Mouse (Mus musculus) heart, embryonic 13.5 days (tissue): ENCODE measurements around the gene Ppargc1a. TPM values are rescaled to one million over a fixed set of nuclear protein-coding genes. Genes with fewer than 3 reads are reported as not detected.

Experiments used
- ATAC-seq: fragments of 200-750 bp; cut with Nextera tagmentation; 2 replicates; pipeline ENCODE4 v1.8.0; 2017; ENCODE audit warnings: moderate TSS enrichment; ENCODE audit not compliant: insufficient number of reproducible peaks, low FRiP score, low TSS enrichment; ENCODE audit errors: extremely low read depth
- H3K27ac ChIP-seq: fragments of 300-500 bp; sonication (generic); replicated peaks from 2 replicates; pipeline ENCODE4 v1.5.1; 2015; ENCODE audit warnings: moderate library complexity, mild to moderate bottlenecking, inconsistent platforms
- H3K27me3 ChIP-seq: fragments of 300-500 bp; sonication (generic); replicated peaks from 2 replicates; pipeline ENCODE4 v1.6.1; 2015; ENCODE audit warnings: mild to moderate bottlenecking, inconsistent platforms
- H3K36me3 ChIP-seq: fragments of 300-500 bp; sonication (generic); 2 replicates; pipeline ENCODE4 v1.6.1; 2015; ENCODE audit warnings: mild to moderate bottlenecking, inconsistent platforms
- H3K4me1 ChIP-seq: fragments of 300-500 bp; sonication (generic); 2 replicates; pipeline ENCODE4 v1.6.1; 2015; ENCODE audit warnings: inconsistent platforms
- H3K4me2 ChIP-seq: fragments of 300-500 bp; sonication (generic); 2 replicates; pipeline ENCODE4 v1.6.1; 2015; ENCODE audit warnings: inconsistent platforms, mild to moderate bottlenecking, moderate library complexity
- H3K4me3 ChIP-seq: fragments of 300-500 bp; sonication (generic); 2 replicates; pipeline ENCODE4 v1.5.1; 2015; ENCODE audit warnings: moderate library complexity, mild to moderate bottlenecking, inconsistent platforms
- H3K9ac ChIP-seq: fragments of 300-500 bp; sonication (generic); 2 replicates; pipeline ENCODE4 v1.6.1; 2015; ENCODE audit warnings: inconsistent platforms, mild to moderate bottlenecking, moderate library complexity
- H3K9me3 ChIP-seq: fragments of 300-500 bp; sonication (generic); 2 replicates; pipeline ENCODE4 v1.6.1; 2016; ENCODE audit warnings: inconsistent platforms
- WGBS: fragments of 180-500 bp; shearing (Covaris S2); methylation state at CpG from one replicate; pipeline ENCODE4 v1.1.7; 2015; ENCODE audit warnings: mixed read lengths; 5-methylcytosine and 5-hydroxymethylcytosine counted together
- polyA plus RNA-seq: library from polyadenylated mRNA; unstranded; fragments of >200 nt; fragmentation: Nextera tagmentation; extraction: Ambion mirVana; gene quantifications from 2 replicates; pipeline ENCODE4 v1.2.1, GENCODE M21; 2015

Ppargc1a gene
- polyA plus RNA-seq, 1 experiment from 2014 or later = 44.7 TPM

DNA sequence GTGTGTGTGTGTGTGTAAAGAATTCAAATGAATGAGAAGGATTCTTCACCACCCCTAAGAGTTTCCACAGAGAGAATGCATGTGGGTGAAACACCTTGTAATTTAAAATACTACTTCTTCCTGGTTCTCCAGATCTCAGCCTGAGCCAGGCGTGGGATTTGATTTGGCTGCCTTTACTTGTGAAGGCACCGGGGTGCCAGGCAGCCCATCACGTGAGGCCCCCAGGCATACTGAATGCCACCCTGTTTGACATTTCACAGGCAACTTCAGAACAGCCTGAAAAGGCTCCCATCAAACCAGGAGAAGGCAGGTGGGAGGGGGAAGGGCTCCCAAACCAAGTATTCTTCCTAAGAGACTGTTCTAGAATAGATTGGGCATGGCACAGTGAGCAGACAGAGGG is 16.1 kb upstream of the Ppargc1a start:
- no peak overlapping the region for H3K9ac ChIP-seq
- ATAC-seq = no peak

DNA sequence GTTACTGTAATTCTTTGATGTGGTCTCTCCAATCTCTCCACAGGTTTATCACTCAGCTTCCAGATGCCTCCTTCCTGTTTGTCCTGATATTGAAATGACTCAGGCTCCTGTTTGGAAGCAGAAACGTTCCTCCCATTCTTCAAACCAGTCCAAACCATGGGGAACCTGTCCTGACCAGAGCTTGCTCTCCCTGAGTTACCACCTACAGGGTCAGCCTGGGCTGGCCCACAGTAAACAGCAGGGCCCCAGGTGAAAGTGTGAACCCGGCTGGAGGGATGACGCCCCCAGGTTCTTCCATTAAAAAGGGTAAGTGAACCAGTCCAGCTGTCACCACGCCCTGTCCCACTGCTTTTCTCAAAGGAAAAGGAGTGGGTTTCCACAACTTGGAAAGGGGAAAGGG is 15.5 kb upstream of the Ppargc1a start:
- no peaks in the 10 kb centered on the region for H3K27me3 ChIP-seq
- 33% methylated on average over 4 of the region's 4 CpGs for WGBS
- no peak overlapping the region for H3K4me3 ChIP-seq
- H3K4me1 ChIP-seq = peaks cover 33% of the 10 kb centered on the region
- no peak overlapping the region for H3K27ac ChIP-seq
- no peak overlapping the region for H3K9ac ChIP-seq
- H3K36me3 ChIP-seq = no peaks in the 10 kb centered on the region
- H3K4me2 ChIP-seq = no peak overlapping the region
- H3K9me3 ChIP-seq = no peaks in the 10 kb centered on the region
- ATAC-seq = no peak

More for the DNA sequence above, 16.1 kb upstream of the Ppargc1a start:
- Histone ChIP-seq H3K36me3 (no peaks in the 10 kb centered on the region), H3K4me3 (no peak overlapping the region), H3K27ac (no peak overlapping the region), H3K27me3 (no peaks in the 10 kb centered on the region), H3K9me3 (no peaks in the 10 kb centered on the region), H3K4me2 (no peak overlapping the region), H3K4me1 (peaks cover 33% of the 10 kb centered on the region)
- WGBS = 48% methylated on average over 3 of the region's 3 CpGs

DNA sequence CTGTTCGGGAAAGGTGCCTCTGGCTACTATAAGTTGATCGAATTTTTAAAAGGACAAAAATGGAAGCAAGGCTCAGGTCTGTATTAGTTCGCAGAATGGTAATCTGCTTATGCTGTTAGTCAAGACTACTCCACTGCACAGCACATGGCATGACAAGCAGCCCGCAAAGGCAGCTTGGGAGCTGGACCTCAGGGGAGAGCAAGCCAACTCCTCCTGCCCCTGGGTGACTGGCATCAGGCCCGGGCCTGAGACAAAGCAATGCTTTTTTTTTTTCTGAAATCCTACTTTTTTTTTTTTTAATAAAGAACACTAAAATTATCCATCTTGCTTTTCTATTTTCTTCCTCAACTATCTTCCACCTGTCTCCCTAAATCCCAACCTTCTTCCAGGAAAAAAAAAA is 15.1 kb upstream of the Ppargc1a start:
- Histone ChIP-seq H3K36me3 (no peaks in the 10 kb centered on the region), H3K4me3 (no peak overlapping the region), H3K27me3 (no peaks in the 10 kb centered on the region), H3K9ac (no peak overlapping the region), H3K4me1 (peaks cover 33% of the 10 kb centered on the region), H3K27ac (no peak overlapping the region), H3K4me2 (no peak overlapping the region), H3K9me3 (no peaks in the 10 kb centered on the region)
- 70% methylated on average over 5 of the region's 5 CpGs for WGBS
- no peak for ATAC-seq

DNA sequence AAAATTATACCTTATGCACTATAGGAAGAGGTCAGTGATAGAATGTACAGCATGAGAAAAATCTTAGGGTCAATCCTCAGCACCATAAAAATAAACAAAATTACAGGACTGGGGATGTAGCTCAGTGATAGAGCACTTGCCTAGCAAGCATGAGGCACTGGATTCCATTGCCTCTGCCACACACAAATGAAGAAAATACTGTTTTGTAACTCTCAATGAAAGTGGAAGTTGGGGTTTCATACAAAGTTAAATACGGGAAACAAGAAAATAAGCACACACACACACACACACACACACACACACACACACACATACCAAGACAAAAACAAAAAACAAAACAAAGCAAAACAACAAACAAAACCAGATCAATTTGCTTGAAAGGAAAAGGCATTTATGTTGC is 10.1 kb upstream of the Ppargc1a start:
- Histone ChIP-seq H3K4me3 (no peak overlapping the region), H3K27ac (no peak overlapping the region), H3K4me2 (no peak overlapping the region), H3K9ac (no peak overlapping the region), H3K27me3 (no peaks in the 10 kb centered on the region), H3K4me1 (peaks cover 7% of the 10 kb centered on the region), H3K36me3 (no peaks in the 10 kb centered on the region), H3K9me3 (no peaks in the 10 kb centered on the region)
- 75% methylated on average over 1 of the region's 1 CpGs for WGBS
- no peak for ATAC-seq

DNA sequence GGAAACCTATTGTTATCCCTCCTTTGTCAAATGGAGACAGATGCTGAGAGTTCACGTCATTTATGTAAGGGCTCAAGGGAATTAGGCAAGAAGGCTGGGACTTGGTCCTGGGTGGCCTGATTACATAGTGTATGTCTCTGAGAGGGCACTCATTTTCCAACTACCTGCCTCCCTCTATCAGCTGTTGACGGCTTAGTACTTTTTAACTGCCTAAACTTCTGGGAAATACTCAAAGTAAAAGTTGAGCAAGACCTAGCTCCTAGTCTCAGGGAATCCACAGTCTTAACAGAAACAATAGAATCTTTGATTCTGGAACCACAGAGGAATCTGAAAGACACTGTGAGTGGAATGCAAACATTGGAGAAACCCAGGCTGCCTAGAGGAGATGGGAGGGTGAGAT is 6.2 kb upstream of the Ppargc1a start:
- Histone ChIP-seq H3K4me2 (no peak overlapping the region), H3K9me3 (no peaks in the 10 kb centered on the region), H3K4me1 (peaks cover 19% of the 10 kb centered on the region), H3K27ac (no peak overlapping the region), H3K4me3 (no peak overlapping the region), H3K9ac (no peak overlapping the region), H3K27me3 (no peaks in the 10 kb centered on the region), H3K36me3 (no peaks in the 10 kb centered on the region)
- 48% methylated on average over 2 of the region's 2 CpGs for WGBS
- no peak for ATAC-seq

DNA sequence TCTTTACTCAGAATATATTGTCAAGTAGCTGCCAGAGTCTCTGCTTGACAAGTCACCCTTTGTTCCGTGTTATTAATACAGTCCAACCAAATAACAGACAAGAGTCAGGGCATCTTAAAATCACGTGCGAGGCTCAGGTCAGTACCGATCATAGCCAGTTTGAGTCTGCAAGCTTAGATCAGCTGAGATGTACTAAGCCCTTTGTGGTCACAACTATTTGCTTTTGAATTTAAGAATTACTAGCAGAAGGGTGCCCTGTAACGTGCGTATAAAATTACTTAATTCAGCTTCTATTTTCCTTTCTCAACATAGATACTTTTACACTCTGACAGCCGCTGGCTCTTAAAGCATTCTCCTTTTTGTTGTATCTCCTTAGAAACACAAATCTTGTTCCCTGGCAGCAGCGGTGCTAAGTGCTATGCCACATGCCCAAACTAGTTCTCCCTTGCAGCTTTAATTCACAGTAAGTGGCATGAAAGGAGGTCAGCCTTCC is 718 bp upstream of the Ppargc1a start:
- 45% methylated on average over 8 of the region's 8 CpGs for WGBS
- no peaks in the 10 kb centered on the region for H3K9me3 ChIP-seq
- no peak overlapping the region; the same call in 1 of the 2 replicates for H3K4me3 ChIP-seq
- no peaks in the 10 kb centered on the region for H3K27me3 ChIP-seq
- H3K4me2 ChIP-seq = peak overlapping the region; percentile 41
- H3K36me3 ChIP-seq = no peaks in the 10 kb centered on the region
- no peak for ATAC-seq
- peak overlapping the region; percentile 41 for H3K9ac ChIP-seq
- peak overlapping the region; percentile 72 for H3K27ac ChIP-seq
- H3K4me1 ChIP-seq = peaks cover 42% of the 10 kb centered on the region

DNA sequence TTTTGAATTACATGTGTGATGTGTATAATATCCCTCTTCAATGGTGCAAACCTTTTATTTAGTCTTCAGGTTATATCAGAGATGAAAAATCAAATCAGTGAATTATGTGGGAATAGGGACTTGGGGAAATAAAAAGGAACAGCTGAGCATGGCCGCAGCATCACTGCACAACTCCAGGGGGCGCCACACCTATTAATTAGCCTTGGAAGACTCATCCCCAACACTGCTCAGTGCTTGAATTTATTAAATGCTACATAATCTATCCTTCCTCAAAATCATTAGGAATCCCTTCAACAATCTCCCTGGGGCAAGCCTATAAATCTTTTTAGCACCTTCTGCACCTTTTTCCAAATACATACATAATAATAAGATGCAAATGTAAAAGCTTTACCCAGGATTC is 1.9 kb downstream of the Ppargc1a start:
- Histone ChIP-seq H3K9me3 (no peaks in the 10 kb centered on the region), H3K4me2 (no peak overlapping the region), H3K36me3 (no peaks in the 10 kb centered on the region), H3K27ac (no peak overlapping the region), H3K27me3 (no peaks in the 10 kb centered on the region), H3K4me1 (peaks cover 33% of the 10 kb centered on the region), H3K4me3 (no peak overlapping the region), H3K9ac (no peak overlapping the region)
- 58% methylated on average over 2 of the region's 2 CpGs for WGBS
- ATAC-seq = no peak

DNA sequence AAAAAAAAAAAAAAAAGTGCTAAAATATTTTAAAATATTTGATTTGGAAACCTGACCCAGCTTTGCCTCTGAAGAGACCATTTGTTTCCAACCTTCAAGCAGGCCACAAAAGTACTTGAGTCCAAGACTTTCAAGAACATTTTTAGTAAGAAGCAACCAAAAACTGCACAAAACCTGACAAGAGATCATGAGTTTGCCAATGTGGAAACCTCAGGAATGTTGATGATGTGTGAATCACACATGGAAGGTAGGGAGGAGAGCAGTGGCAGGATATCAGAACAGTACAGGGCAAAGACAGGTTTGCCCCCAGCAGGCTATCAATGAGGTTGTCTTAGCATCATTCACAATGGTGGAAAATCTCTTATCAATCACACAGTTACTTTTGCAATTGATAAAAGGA is 2.5 kb downstream of the Ppargc1a start:
- no peaks in the 10 kb centered on the region for H3K36me3 ChIP-seq
- H3K9me3 ChIP-seq = no peaks in the 10 kb centered on the region
- H3K27ac ChIP-seq = no peak overlapping the region
- peaks cover 33% of the 10 kb centered on the region for H3K4me1 ChIP-seq
- no peak overlapping the region for H3K4me3 ChIP-seq
- no peaks in the 10 kb centered on the region for H3K27me3 ChIP-seq
- no peak for ATAC-seq
- no peak overlapping the region for H3K9ac ChIP-seq
- no peak overlapping the region for H3K4me2 ChIP-seq

DNA sequence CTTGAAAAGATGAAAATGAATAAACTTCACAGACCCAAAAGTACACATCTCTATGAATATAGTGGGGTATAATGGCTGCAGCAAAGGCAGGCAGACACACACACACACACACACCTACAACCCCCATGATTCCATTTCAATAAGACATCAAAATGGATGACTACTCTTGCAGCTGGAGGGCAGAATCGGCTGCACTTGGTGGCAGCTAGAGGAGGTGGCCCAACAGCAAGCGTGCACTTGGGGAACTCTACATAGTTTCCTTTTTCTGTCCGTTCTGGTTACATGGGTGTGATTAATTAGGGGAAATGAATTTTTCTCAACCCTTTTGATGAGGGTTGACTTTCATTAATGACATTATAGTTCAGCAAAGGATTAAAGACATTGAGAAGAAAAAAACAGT is 4.0 kb downstream of the Ppargc1a start:
- no peaks in the 10 kb centered on the region for H3K36me3 ChIP-seq
- no peaks in the 10 kb centered on the region for H3K27me3 ChIP-seq
- no peak overlapping the region for H3K4me2 ChIP-seq
- H3K4me1 ChIP-seq = peaks cover 31% of the 10 kb centered on the region
- H3K4me3 ChIP-seq = no peak overlapping the region
- no peak overlapping the region for H3K9ac ChIP-seq
- WGBS = 74% methylated on average over 3 of the region's 3 CpGs
- ATAC-seq = no peak
- no peak overlapping the region for H3K27ac ChIP-seq
- H3K9me3 ChIP-seq = no peaks in the 10 kb centered on the region

DNA sequence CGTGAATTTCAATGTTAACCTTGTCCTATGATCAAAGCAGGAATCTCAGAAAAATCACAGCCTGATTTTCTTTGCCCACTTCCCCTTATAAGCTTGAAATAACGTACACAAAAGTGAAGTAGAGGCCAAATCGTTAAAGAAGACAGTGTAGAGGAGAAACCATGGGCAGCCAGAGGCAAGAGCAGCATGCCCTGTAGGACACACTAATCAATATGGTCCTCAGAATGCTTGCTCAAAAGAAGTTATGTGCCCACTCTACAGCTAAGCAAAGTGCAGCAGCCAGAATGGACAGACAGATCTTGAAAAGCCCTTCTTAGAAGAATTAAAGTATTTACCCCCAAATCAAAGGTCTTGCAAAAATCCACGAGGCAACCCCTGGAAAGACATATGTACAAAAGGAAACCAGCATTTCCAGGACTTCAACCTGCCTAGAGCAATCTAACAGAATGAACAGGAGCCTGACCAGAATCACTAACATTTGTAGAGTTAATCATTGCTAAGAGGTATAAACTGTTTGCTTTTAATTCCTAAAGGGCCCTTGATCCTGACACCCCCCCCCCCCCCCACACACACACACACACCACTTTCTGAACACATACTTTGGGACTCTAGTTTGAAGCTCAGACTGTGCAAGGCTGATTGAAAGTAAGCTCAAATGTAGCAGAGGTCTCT is 9.8 kb downstream of the Ppargc1a start:
- Histone ChIP-seq H3K27ac (no peak overlapping the region), H3K9ac (no peak overlapping the region), H3K4me2 (no peak overlapping the region), H3K36me3 (no peaks in the 10 kb centered on the region), H3K27me3 (no peaks in the 10 kb centered on the region), H3K4me1 (peaks cover 26% of the 10 kb centered on the region), H3K9me3 (no peaks in the 10 kb centered on the region), H3K4me3 (no peak overlapping the region)
- no peak for ATAC-seq
- WGBS = 69% methylated on average over 4 of the region's 4 CpGs

DNA sequence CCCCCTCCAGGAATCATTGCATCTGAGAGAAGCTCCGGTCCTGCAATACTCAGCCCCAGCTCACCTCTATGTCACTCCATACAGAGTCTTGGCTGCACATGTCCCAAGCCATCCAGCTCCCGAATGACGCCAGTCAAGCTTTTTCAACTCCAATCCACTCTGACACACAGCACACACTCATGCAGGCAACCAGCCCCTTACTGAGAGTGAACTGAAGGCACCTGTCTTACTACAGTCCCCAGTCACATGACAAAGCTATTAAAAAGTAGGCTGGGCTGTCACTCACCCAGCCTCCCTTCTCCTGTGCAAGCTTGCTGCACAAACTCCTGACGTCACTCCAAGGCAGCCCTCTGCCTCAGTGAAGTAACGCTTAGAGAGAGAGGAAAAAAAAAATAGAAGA is 13.9 kb downstream of the Ppargc1a start:
- H3K27ac ChIP-seq = peak overlapping the region; percentile 99
- H3K27me3 ChIP-seq = no peaks in the 10 kb centered on the region
- peak; percentile 84 for ATAC-seq
- H3K4me3 ChIP-seq = peak overlapping the region; percentile 77
- peaks cover 37% of the 10 kb centered on the region for H3K4me1 ChIP-seq
- no peaks in the 10 kb centered on the region for H3K9me3 ChIP-seq
- 2% methylated on average over 5 of the region's 5 CpGs for WGBS
- peak overlapping the region; percentile 67 for H3K4me2 ChIP-seq
- peak overlapping the region; percentile 90 for H3K9ac ChIP-seq
- peaks cover 3% of the 10 kb centered on the region; the same call in 1 of the 2 replicates for H3K36me3 ChIP-seq

DNA sequence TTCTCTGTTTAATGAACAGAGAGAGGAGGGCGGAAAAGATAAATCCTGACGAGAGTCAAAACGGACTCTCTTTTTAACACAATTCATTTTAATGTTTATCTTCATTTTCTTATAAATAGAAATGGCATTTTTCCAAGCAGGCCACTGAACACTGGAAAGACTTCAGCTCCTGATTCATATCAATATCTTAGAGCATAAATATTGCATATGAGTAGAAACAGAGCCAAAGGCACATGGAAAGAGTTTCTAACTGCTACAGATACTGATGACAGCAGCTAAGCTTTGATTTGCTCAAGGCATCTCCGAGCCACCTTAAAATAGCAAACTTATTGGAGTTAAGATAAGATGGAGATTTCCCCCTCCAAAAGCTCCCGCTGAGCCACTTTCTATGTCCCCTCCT is 14.3 kb downstream of the Ppargc1a start:
- WGBS = under 1% methylated on average over 5 of the region's 5 CpGs
- H3K4me1 ChIP-seq = peaks cover 41% of the 10 kb centered on the region

More for the DNA sequence above, 14.3 kb downstream of the Ppargc1a start:
- H3K27me3 ChIP-seq = no peaks in the 10 kb centered on the region
- peak overlapping the region; percentile 90 for H3K9ac ChIP-seq
- peak overlapping the region; percentile 67 for H3K4me2 ChIP-seq
- H3K9me3 ChIP-seq = no peaks in the 10 kb centered on the region
- H3K36me3 ChIP-seq = peaks cover 6% of the 10 kb centered on the region
- peak overlapping the region; percentile 77 for H3K4me3 ChIP-seq
- H3K27ac ChIP-seq = peak overlapping the region; percentile 99
- ATAC-seq = no peak
